Mouse (Mus musculus) spleen, adult 2 months (tissue): ENCODE data around the gene Pdrg1.

Experiments
- CTCF ChIP-seq: fragments of 200-500 bp; IDR thresholded peaks from 2 replicates; pipeline ENCODE4 v1.5.1; 2011; ENCODE audit warnings: mild to moderate bottlenecking, inconsistent platforms; ENCODE audit not compliant: insufficient read depth, insufficient read length, insufficient replicate concordance; ENCODE audit errors: extremely low read depth
- POLR2A ChIP-seq: fragments of 200-500 bp; IDR thresholded peaks from 2 replicates; pipeline ENCODE4 v1.6.1; 2011; ENCODE audit warnings: low read depth, low read length, inconsistent platforms

DNA sequence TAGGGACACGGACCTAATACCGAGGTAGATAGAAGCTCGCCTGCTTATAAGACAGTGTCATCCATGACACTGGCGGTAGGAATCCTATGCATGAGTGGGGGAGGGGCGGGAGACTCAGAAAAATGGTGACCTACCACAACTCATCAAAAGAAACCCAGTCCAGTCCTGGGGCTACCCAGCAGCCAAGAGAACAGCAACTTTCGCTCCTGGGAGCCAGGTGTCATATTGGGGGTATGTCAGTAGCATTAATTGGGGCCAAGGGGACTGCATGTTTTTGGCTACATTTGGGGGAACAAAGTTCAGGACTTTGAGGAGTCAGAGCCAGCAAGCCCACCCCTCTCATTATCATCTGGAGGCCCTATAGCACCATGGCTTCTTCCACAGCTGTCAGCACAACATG is 35.9 kb upstream of the Pdrg1 start:
- TF ChIP-seq POLR2A (no peak), CTCF (no peak)
